Mouse (Mus musculus) MEL (cell line): ENCODE results near the gene Smu1. TPM values are rescaled to one million over a fixed set of nuclear protein-coding genes. Genes with fewer than 3 reads are reported as not detected.

Source experiments
- polyA plus RNA-seq, 2 experiments: library from polyadenylated mRNA; stranded (reverse) in 1 of 2; unstranded in 1 of 2; fragments of >175 nt in 1 of 2; fragments of >200 nt in 1 of 2; gene quantifications; 2 replicates each; pipeline versions ENCODE4 v1.2.1 to v1.2.4; 2012; ENCODE audit warnings: low replicate concordance in 2 of 2, low read depth in 1 of 2; ENCODE audit not compliant: insufficient read length in 2 of 2, insufficient read depth in 1 of 2, missing spikeins in 1 of 2
- total RNA-seq: library from RNA; depleted of rRNA; stranded (reverse); fragments of 300-350 nt; gene quantifications from 2 replicates; pipeline ENCODE4 v1.2.3, GENCODE M21; 2012; rRNA removed

The Smu1 gene
- total and polyA plus RNA-seq, 3 experiments: 111 to 124 TPM; not detected in 1

Other genes starting within 250 kb of the Smu1 start
- gene Aptx, start 54.7 kb downstream of the Smu1 start, total RNA-seq: 15.6 and 19.8 TPM in 2 replicates
- 10 to 100 TPM in 1 of 2 experiments, not detected in 1; 18.8 TPM for gene Aptx, start 54.7 kb downstream of the Smu1 start, polyA plus RNA-seq
- 108 and 115 TPM in 2 replicates for gene Dnaja1, start 35.8 kb downstream of the Smu1 start, total RNA-seq
- 100 to 1,000 TPM; 355 to 482 TPM for gene Dnaja1, start 35.8 kb downstream of the Smu1 start, polyA plus RNA-seq
- gene B4galt1, start 96.1 kb upstream of the Smu1 start, total RNA-seq: 10.8 TPM in 2 replicates
- gene B4galt1, start 96.1 kb upstream of the Smu1 start, polyA plus RNA-seq: 10 to 100 TPM in 1 of 2 experiments, not detected in 1; 22.5 TPM
- 1.4 TPM in 1 of 2 replicates, not detected in the other for gene Spink4, start 162.1 kb upstream of the Smu1 start, total RNA-seq
- gene Spink4, start 162.1 kb upstream of the Smu1 start, polyA plus RNA-seq: under 1 TPM in 1 of 2 experiments, not detected in 1; 0.19 TPM
- 175 and 194 TPM in 2 replicates for gene Bag1, start 190.4 kb upstream of the Smu1 start, total RNA-seq
- gene Bag1, start 190.4 kb upstream of the Smu1 start, polyA plus RNA-seq: 100 to 1,000 TPM in 1 of 2 experiments, not detected in 1; 235 TPM
- gene Chmp5, start 190.5 kb upstream of the Smu1 start, total RNA-seq: 38.5 and 39.1 TPM in 2 replicates
- 10 to 100 TPM in 1 of 2 experiments, not detected in 1; 34.7 TPM for gene Chmp5, start 190.5 kb upstream of the Smu1 start, polyA plus RNA-seq
- 54.9 and 56.6 TPM in 2 replicates for gene Nfx1, start 213.0 kb upstream of the Smu1 start, total RNA-seq
- gene Nfx1, start 213.0 kb upstream of the Smu1 start, polyA plus RNA-seq: 10 to 100 TPM in 1 of 2 experiments, not detected in 1; 72.6 TPM